Mouse (Mus musculus): ENCODE results near the gene Fam178b. TPM values are rescaled to one million over a fixed set of nuclear protein-coding genes. Genes with fewer than 3 reads are reported as not detected.

The Fam178b gene
- polyA plus RNA-seq, 2 experiments, result 0.21 to 0.27 TPM

DNA sequence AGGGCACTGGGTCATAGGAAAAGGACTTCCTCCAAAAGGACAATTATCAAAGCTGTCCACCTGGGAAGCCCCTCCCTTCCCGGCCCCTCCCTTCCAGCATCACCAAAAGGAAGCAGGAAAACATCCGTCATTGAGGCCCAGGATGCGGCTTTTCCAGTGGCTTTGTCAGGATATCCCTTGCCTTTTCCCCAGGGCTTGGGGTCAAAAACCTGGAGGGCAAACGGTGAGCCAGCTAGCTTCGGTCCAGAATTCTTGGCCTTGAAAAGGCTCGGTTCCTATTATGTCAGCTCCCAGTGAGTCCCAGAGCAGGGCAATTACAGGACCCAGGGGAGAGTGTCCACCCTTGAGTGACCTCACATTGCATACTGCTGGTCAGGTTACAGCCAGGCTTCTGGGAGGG is 122.1 kb downstream of the Fam178b start:
- Histone ChIP-seq H3K36me3 (replicated peaks; ENCODE audit: control insufficient read depth, insufficient read depth, low read depth) (no peaks in the 10 kb centered on the region), H3K9ac (replicated peaks) (no peak overlapping the region), H3K9me3 (ENCODE audit: control insufficient read depth, low read length) (no peaks in the 10 kb centered on the region), H3K27ac (no peak overlapping the region), H3K4me1 (replicated peaks; ENCODE audit: control insufficient read depth in 2 of 2, insufficient read depth in 2 of 2, low read length in 1 of 2) (peaks cover 0 to 10% of the 10 kb centered on the region in 2 experiments; a peak in 2 of 4 replicates), H3K27me3 (ENCODE audit: control insufficient read depth, insufficient read depth, low read length) (peaks cover 53% of the 10 kb centered on the region), H3K4me3 (ENCODE audit: insufficient read depth in 1 of 2, low read depth in 2 of 2, low read length in 2 of 2) (no peak overlapping the region), H3K4me2 (ENCODE audit: low read depth) (no peak overlapping the region)
- ATAC-seq (ENCODE audit: insufficient read depth), result no peak
- no peak for DNase-seq (ENCODE audit: low read depth in 3 of 3, low spot score in 3 of 3)
- TF ChIP-seq CTCF (IDR thresholded peaks at IDR 0.05; ENCODE audit: low read depth), result no peak
- TF ChIP-seq EP300 (IDR thresholded peaks at IDR 0.05; ENCODE audit: low read depth), result no peak
- WGBS (ENCODE audit: insufficient replicate concordance), result 31% methylated on average over 6 of the region's 6 CpGs

DNA sequence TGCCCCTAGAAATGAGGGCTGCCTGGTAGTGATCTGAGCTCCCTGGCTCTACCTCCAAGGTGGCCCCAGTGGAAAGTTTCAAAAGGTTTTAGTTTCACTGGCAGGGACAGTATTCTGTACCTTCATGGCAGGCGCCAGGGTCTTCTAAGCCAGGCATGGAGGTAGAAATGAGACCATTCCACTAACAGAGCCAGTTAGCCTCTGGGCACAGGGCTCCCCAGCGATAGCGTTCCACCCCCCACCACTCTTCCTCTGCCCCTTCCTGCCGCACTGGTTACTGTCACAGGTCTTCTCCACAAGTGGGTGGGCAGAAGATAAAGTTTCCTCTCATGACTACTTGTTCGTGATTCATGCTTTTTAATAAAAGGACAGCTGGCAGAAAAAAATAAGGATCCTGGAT is 123.1 kb downstream of the Fam178b start:
- Histone ChIP-seq H3K4me3 (ENCODE audit: insufficient read depth in 1 of 2, low read depth in 2 of 2, low read length in 2 of 2) (no peak overlapping the region), H3K9me3 (ENCODE audit: control insufficient read depth, low read length) (no peaks in the 10 kb centered on the region), H3K27ac (no peak overlapping the region), H3K36me3 (replicated peaks; ENCODE audit: control insufficient read depth, insufficient read depth, low read depth) (no peaks in the 10 kb centered on the region), H3K4me2 (ENCODE audit: low read depth) (no peak overlapping the region), H3K9ac (replicated peaks) (no peak overlapping the region), H3K27me3 (ENCODE audit: control insufficient read depth, insufficient read depth, low read length) (peaks cover 62% of the 10 kb centered on the region), H3K4me1 (replicated peaks; ENCODE audit: control insufficient read depth in 2 of 2, insufficient read depth in 2 of 2, low read length in 1 of 2) (peaks cover 0 to 10% of the 10 kb centered on the region in 2 experiments; a peak in 2 of 4 replicates)
- no peak for DNase-seq (ENCODE audit: low read depth in 3 of 3, low spot score in 3 of 3)
- TF ChIP-seq EP300 (IDR thresholded peaks at IDR 0.05; ENCODE audit: low read depth) (no peak), CTCF (IDR thresholded peaks at IDR 0.05; ENCODE audit: low read depth) (no peak)
- 17% methylated on average over 5 of the region's 5 CpGs for WGBS (ENCODE audit: insufficient replicate concordance)
- no peak for ATAC-seq (ENCODE audit: insufficient read depth)

DNA sequence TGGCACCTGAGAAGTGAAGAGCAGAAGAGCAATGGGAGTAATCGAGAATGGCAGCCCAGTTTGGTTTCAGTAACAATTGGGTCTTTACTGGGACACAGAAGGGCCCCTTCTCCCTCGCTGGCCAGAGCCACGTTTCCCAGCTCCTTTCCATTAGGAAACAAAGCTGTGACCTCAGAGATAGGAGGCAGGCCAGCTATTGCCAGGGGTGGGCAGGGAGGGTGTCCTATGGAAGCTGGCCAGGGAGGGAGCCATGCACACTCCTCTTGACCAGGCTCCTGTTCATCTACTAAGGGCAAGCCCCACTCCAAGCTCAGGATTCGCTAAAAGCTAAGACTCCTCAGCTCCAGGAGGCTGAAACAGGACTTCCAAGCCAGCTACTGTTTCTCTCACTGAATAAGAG is 123.7 kb downstream of the Fam178b start:
- TF ChIP-seq EP300 (IDR thresholded peaks at IDR 0.05; ENCODE audit: low read depth), result no peak
- no peak for TF ChIP-seq CTCF (IDR thresholded peaks at IDR 0.05; ENCODE audit: low read depth)
- Histone ChIP-seq H3K4me2 (ENCODE audit: low read depth) (no peak overlapping the region), H3K27me3 (ENCODE audit: control insufficient read depth, insufficient read depth, low read length) (peaks cover 66% of the 10 kb centered on the region), H3K4me3 (ENCODE audit: insufficient read depth in 1 of 2, low read depth in 2 of 2, low read length in 2 of 2) (no peak overlapping the region), H3K36me3 (replicated peaks; ENCODE audit: control insufficient read depth, insufficient read depth, low read depth) (no peaks in the 10 kb centered on the region), H3K9me3 (ENCODE audit: control insufficient read depth, low read length) (no peaks in the 10 kb centered on the region), H3K4me1 (replicated peaks; ENCODE audit: control insufficient read depth in 2 of 2, insufficient read depth in 2 of 2, low read length in 1 of 2) (peaks cover 0 to 10% of the 10 kb centered on the region in 2 experiments; a peak in 2 of 4 replicates), H3K27ac (no peak overlapping the region), H3K9ac (replicated peaks) (no peak overlapping the region)
- DNase-seq (ENCODE audit: low read depth in 3 of 3, low spot score in 3 of 3) (no peak), ATAC-seq (ENCODE audit: insufficient read depth) (no peak)
- 8% methylated on average over 4 of the region's 4 CpGs for WGBS (ENCODE audit: insufficient replicate concordance)

DNA sequence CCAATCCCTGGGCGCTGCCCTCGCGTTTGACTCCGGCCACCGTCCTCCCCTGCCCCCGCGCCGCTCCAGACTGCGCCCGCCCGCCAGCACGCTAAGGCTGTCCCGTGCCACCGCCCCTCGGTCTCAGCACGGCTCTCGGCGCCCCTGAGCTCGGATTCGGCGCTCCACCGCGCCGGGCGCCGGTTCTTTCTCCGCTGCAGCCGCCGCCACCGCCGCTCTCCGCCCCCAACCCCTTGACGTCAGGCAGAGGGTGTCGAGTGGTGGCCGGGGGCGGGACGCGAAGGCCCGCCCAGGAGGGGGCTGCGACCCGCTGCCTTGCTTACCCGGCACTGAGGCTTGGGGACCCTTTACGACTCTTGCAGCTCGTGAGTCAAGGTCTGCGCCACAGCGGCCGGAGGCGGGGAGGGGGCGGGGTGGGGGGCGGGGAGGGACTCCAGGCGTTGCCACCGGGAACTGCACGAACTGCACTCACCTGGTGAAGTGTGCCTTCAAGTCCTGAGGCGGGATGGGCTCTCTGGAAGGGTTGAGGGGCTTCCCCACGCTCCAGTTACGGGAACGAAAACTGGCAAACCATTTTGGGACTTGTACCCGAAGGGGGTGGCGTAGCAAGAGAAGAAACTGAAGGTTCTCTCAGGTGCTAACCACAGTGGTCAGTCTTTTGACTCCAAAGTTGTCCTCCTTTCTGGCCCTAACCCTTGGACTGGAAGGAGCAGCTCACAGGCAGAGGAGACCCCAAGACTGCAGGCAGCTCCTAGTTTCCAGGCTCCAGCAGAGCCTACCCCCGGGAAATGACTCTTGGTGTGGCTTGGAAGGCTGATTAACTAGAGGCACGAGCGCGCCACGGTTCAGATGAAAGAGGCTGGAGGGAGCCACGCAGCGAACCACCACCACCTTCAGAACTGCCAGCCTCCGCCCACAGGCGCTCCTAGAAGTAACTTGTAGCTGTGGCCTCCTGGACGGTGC is 124.7 kb downstream of the Fam178b start, which contains the start of gene Sema4c:
Gene Sema4c, minus strand, starts transcription at position 319 of the 963 bp plus-strand sequence.
- H3K27me3 ChIP-seq (ENCODE audit: control insufficient read depth, insufficient read depth, low read length), result peaks cover 66% of the 10 kb centered on the region
- WGBS (ENCODE audit: insufficient replicate concordance), result 2% methylated on average over 67 of the region's 69 CpGs

DNA sequence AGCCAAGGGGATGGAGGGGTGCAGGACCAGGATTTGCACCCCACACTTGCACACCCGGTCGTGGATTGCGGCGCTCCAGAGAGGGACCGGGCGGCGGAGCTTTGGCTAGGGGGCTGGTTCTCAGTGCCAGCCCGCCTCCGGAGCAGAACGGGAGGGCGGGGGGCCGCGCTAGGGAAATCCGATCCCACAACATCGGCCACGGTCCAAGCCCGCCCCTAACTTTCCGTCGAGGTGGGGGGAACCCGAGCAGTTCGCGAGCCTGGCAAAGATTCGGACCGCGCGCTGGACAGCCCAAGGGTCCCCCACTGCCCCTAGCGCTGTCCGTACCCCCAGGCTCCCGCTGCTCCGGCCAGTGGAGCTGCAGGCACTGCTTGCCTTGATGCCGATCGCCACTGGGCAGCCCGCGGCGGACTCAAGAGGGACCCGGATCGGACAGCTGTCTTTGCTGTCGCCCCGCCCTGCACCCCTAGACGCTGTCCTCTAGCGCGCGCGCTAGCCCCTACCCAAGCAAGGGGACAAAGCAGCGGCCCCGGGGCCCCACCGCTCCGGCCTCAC is 125.4 kb downstream of the Fam178b start:
- TF ChIP-seq CTCF (IDR thresholded peaks at IDR 0.05; ENCODE audit: low read depth) (no peak), EP300 (IDR thresholded peaks at IDR 0.05; ENCODE audit: low read depth) (no peak)
- H3K36me3 ChIP-seq (replicated peaks; ENCODE audit: control insufficient read depth, insufficient read depth, low read depth), result no peaks in the 10 kb centered on the region
- peaks cover 66% of the 10 kb centered on the region for H3K27me3 ChIP-seq (ENCODE audit: control insufficient read depth, insufficient read depth, low read length)
- H3K27ac ChIP-seq, result no peak overlapping the region
- peak overlapping the region; percentile 52 to 57 for H3K4me3 ChIP-seq (ENCODE audit: insufficient read depth in 1 of 2, low read depth in 2 of 2, low read length in 2 of 2)
- DNase-seq (ENCODE audit: low read depth in 3 of 3, low spot score in 3 of 3) (no peak), ATAC-seq (ENCODE audit: insufficient read depth) (peak; percentile 54)
- peak overlapping the region; percentile 49 for H3K4me2 ChIP-seq (ENCODE audit: low read depth)
- peak overlapping the region; percentile 36; the same call in 1 of the 2 replicates for H3K9ac ChIP-seq (replicated peaks)
- 0 out of 4 replicates have a peak, but pooled peaks cover 0 to 6% of the 10 kb centered on the region in 2 experiments for H3K4me1 ChIP-seq (replicated peaks; ENCODE audit: control insufficient read depth in 2 of 2, insufficient read depth in 2 of 2, low read length in 1 of 2)
- no peaks in the 10 kb centered on the region for H3K9me3 ChIP-seq (ENCODE audit: control insufficient read depth, low read length)
- under 1% methylated on average over 48 of the region's 48 CpGs for WGBS (ENCODE audit: insufficient replicate concordance)

More for the DNA sequence above, 124.7 kb downstream of the Fam178b start, which contains the start of gene Sema4c:
- Histone ChIP-seq H3K36me3 (replicated peaks; ENCODE audit: control insufficient read depth, insufficient read depth, low read depth) (no peaks in the 10 kb centered on the region), H3K4me3 (ENCODE audit: insufficient read depth in 1 of 2, low read depth in 2 of 2, low read length in 2 of 2) (peak within 1 kb of the TSS; percentile 52 to 57), H3K27ac (no peak within 1 kb of the TSS), H3K4me1 (replicated peaks; ENCODE audit: control insufficient read depth in 2 of 2, insufficient read depth in 2 of 2, low read length in 1 of 2) (peaks cover 0 to 10% of the 10 kb centered on the region in 2 experiments; a peak in 2 of 4 replicates), H3K9me3 (ENCODE audit: control insufficient read depth, low read length) (no peaks in the 10 kb centered on the region), H3K9ac (replicated peaks) (peak within 1 kb of the TSS; percentile 36; the same call in 1 of the 2 replicates), H3K4me2 (ENCODE audit: low read depth) (peak within 1 kb of the TSS; percentile 49)
- no peak for DNase-seq (ENCODE audit: low read depth in 3 of 3, low spot score in 3 of 3)
- ATAC-seq (ENCODE audit: insufficient read depth), result peak; percentile 11; the same call in 1 of the 2 replicates
- TF ChIP-seq EP300 (IDR thresholded peaks at IDR 0.05; ENCODE audit: low read depth) (no peak), CTCF (IDR thresholded peaks at IDR 0.05; ENCODE audit: low read depth) (no peak)
